In the genomic region with DNA sequence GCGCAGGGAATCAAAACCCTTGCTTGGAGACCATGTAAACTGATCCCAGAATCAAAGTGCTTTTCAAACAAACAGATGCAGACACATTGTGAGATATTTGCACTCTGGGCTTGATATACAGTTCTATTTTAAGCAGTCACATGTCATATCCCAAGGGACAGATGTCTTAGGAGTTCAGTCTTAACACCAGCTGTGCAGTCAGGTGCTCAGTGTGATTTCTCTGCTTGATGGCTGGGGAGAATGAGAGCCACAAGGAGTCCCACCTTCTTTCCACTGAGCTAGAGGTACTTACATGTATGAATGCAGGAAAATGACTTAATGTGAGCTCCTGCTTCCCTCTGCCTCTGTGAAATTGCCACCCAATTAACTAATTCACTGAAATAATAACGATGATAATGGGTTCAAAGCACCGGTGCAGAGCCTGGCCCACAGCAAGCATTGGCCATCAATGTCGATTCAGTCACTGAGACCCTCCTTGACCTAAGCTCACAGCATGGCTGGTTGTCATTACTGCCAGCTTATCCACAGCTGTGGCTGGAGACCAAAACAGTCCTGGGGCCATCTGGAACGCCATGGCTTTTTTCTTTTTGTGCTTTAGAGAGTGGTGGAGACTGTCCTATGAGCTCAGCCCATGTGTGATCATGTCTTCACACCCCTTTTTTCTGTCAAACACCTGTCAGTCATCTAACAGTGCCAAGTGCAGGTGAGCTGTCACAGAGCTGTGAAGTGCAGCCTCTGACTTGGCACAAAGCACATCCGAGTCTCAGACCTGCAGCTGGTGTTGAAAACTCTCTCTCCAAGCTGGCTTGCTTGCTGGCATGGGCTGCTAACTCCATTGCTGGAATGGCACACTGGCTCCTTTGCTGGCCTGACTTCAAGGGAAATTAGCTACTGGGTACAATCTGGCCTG, we compare ENCODE assay signal across 9 mouse cellular contexts.
DNase-seq lines count a peak whose midpoint lies in the region; ATAC-seq and TF ChIP-seq lines count a peak whose summit lies in the region.
"Had no signal": no experiment of that assay in that cellular context is flagged by ENCODE, and none has a peak within 500 bp of the region (broad histone marks: within the 10 kb centered on the region; RNA-seq: fewer than 3 reads in every experiment).

No protein-coding gene starts in this region.

- intact Hi-C loops in heart, postnatal 10 days (cut with DNase I), result no loop called here
- intact Hi-C loops in left cerebral cortex, postnatal 4 days (cut with DNase I), result no loop called here

- no peak for TF ChIP-seq CTCF in liver, postnatal 0 days (IDR thresholded peaks at IDR 0.05; ENCODE audit: low read depth)

- no peak overlapping the region for H3K9ac ChIP-seq in liver, postnatal 0 days (replicated peaks)
- H3K9ac ChIP-seq in liver, embryonic 12.5 days, result no peak overlapping the region
- H3K9ac ChIP-seq: embryonic facial prominence, embryonic 15.5 days had no signal

- no peaks in the 10 kb centered on the region for H3K4me1 ChIP-seq in liver, postnatal 0 days (ENCODE audit: insufficient read depth)
- no peaks in the 10 kb centered on the region for H3K4me1 ChIP-seq in liver, embryonic 12.5 days
- H3K4me1 ChIP-seq: embryonic facial prominence, embryonic 15.5 days had no signal

- H3K36me3 ChIP-seq in liver, postnatal 0 days (replicated peaks; ENCODE audit: insufficient read depth, low read length), result no peaks in the 10 kb centered on the region
- no peaks in the 10 kb centered on the region for H3K36me3 ChIP-seq in liver, embryonic 12.5 days
- H3K36me3 ChIP-seq: embryonic facial prominence, embryonic 15.5 days had no signal

- H3K9me3 ChIP-seq in liver, postnatal 0 days (ENCODE audit: low read length), result no peaks in the 10 kb centered on the region
- no peaks in the 10 kb centered on the region for H3K9me3 ChIP-seq in liver, embryonic 12.5 days (replicated peaks)
- H3K9me3 ChIP-seq: embryonic facial prominence, embryonic 15.5 days had no signal

- no peaks in the 10 kb centered on the region for H3K27me3 ChIP-seq in liver, postnatal 0 days (ENCODE audit: insufficient read depth, low read length)
- H3K27me3 ChIP-seq in liver, embryonic 12.5 days (replicated peaks), result no peaks in the 10 kb centered on the region
- H3K27me3 ChIP-seq: embryonic facial prominence, embryonic 15.5 days had no signal

- TF ChIP-seq EP300 in liver, postnatal 0 days (IDR thresholded peaks at IDR 0.05; ENCODE audit: low read depth), result no peak

- WGBS in liver, postnatal 0 days (ENCODE audit: insufficient replicate concordance), result 73% methylated on average over 6 of the region's 6 CpGs
- WGBS in liver, embryonic 12.5 days (ENCODE audit: insufficient replicate concordance), result 65% methylated on average over 6 of the region's 6 CpGs

- no peak overlapping the region for H3K4me2 ChIP-seq in liver, postnatal 0 days (ENCODE audit: low read depth, low read length)
- no peak overlapping the region for H3K4me2 ChIP-seq in liver, embryonic 12.5 days
- H3K4me2 ChIP-seq: embryonic facial prominence, embryonic 15.5 days had no signal

- no peak overlapping the region for H3K27ac ChIP-seq in liver, postnatal 0 days (ENCODE audit: low read depth)
- H3K27ac ChIP-seq in liver, embryonic 12.5 days, result no peak overlapping the region
- H3K27ac ChIP-seq: embryonic facial prominence, embryonic 15.5 days had no signal

- H3K4me3 ChIP-seq in liver, postnatal 0 days (ENCODE audit: low read depth, low read length), result no peak overlapping the region
- H3K4me3 ChIP-seq in liver, embryonic 12.5 days, result no peak overlapping the region
- H3K4me3 ChIP-seq: embryonic facial prominence, embryonic 15.5 days had no signal

- ATAC-seq in liver, postnatal 0 days, result no peak
- no peak for ATAC-seq in liver, embryonic 12.5 days

- DNase-seq in adrenal gland, postnatal 10 days, result peak; percentile 12
- DNase-seq in adrenal gland, adult 2 months, result no peak
- DNase-seq in brain, adult 2 months (ENCODE audit: low read depth, low spot score), result peak; percentile 30
- DNase-seq in heart, postnatal 10 days, result peak; percentile 68 to 72
- peak; percentile 85 for DNase-seq in left cerebral cortex, postnatal 4 days
- DNase-seq in urinary bladder, postnatal 25 days (ENCODE audit: low spot score), result no peak
- DNase-seq in liver, postnatal 0 days, result no peak

Comparison
In these comparisons a context has a peak if more than half of its experiments do, and no peak if none do; other contexts are left out.
1. DNase-seq: peak in adrenal gland, postnatal 10 days (single experiment), brain, adult 2 months (single experiment), heart, postnatal 10 days (2 of 2) and left cerebral cortex, postnatal 4 days (single experiment); none in adrenal gland, adult 2 months (single experiment), urinary bladder, postnatal 25 days (single experiment) and liver, postnatal 0 days (single experiment).